ENCODE assay signal across 11 mouse cellular contexts in genomic region chr10:59439508-59439931, GRCm38 (mm10). TPM values are rescaled to one million over a fixed set of nuclear protein-coding genes. Genes with fewer than 3 reads are reported as not detected.
DNase-seq lines count a peak whose midpoint lies in the region; ATAC-seq lines count a peak whose summit lies in the region.
"Had no signal": no experiment of that assay in that cellular context is flagged by ENCODE, and none has a peak within 500 bp of the region (broad histone marks: within the 10 kb centered on the region; RNA-seq: fewer than 3 reads in every experiment).

No protein-coding gene starts in this region.

- H3K9ac ChIP-seq in heart, embryonic 11.5 days (ENCODE audit: low read depth, low read length): no peak overlapping the region
- no peak overlapping the region for H3K9ac ChIP-seq in embryonic facial prominence, embryonic 13.5 days
- no peak overlapping the region for H3K9ac ChIP-seq in lung, embryonic 15.5 days
- H3K9ac ChIP-seq: forebrain, postnatal 0 days; neural tube, embryonic 13.5 days had no signal

- H3K4me1 ChIP-seq in heart, embryonic 11.5 days (ENCODE audit: control insufficient read depth, insufficient read depth, low read length): peaks cover 17% of the 10 kb centered on the region
- peaks cover 20% of the 10 kb centered on the region for H3K4me1 ChIP-seq in embryonic facial prominence, embryonic 13.5 days
- H3K4me1 ChIP-seq in lung, embryonic 15.5 days: peaks cover 41% of the 10 kb centered on the region

- 0 out of 2 replicates have a peak, but pooled peaks cover 2% of the 10 kb centered on the region for H3K27me3 ChIP-seq in heart, embryonic 11.5 days (ENCODE audit: control insufficient read depth, insufficient read depth, low read length)
- no peaks in the 10 kb centered on the region for H3K27me3 ChIP-seq in embryonic facial prominence, embryonic 13.5 days
- H3K27me3 ChIP-seq in lung, embryonic 15.5 days: no peaks in the 10 kb centered on the region
- H3K27me3 ChIP-seq: neural tube, embryonic 13.5 days had no signal

- H3K27ac ChIP-seq in heart, embryonic 11.5 days (ENCODE audit: low read depth, low read length): no peak overlapping the region
- H3K27ac ChIP-seq in embryonic facial prominence, embryonic 13.5 days: peak overlapping the region; percentile 63
- peak overlapping the region; percentile 74 for H3K27ac ChIP-seq in lung, embryonic 15.5 days
- H3K27ac ChIP-seq: neural tube, embryonic 13.5 days had no signal

- intact Hi-C loops in heart, postnatal 10 days (cut with DNase I): no loop called here

- H3K4me3 ChIP-seq in heart, embryonic 11.5 days (ENCODE audit: low read depth, low read length): no peak overlapping the region
- no peak overlapping the region for H3K4me3 ChIP-seq in embryonic facial prominence, embryonic 13.5 days
- no peak overlapping the region for H3K4me3 ChIP-seq in lung, embryonic 15.5 days
- H3K4me3 ChIP-seq: neural tube, embryonic 13.5 days had no signal

- peak; percentile 94 for DNase-seq in heart, adult 11 months
- peak; percentile 76 to 80 for DNase-seq in heart, postnatal 10 days
- DNase-seq in B cell, adult 2 months: no peak
- no peak for DNase-seq in yolk sac, embryonic 10.5 days (ENCODE audit: low spot score)
- DNase-seq: forebrain, postnatal 0 days had no signal

- no peak overlapping the region for H3K4me2 ChIP-seq in heart, embryonic 11.5 days
- 0 out of 2 replicates have a peak overlapping the region, but pooled peaks have one; percentile 5 for H3K4me2 ChIP-seq in embryonic facial prominence, embryonic 13.5 days
- peak overlapping the region; percentile 12; the same call in 1 of the 2 replicates for H3K4me2 ChIP-seq in lung, embryonic 15.5 days
- H3K4me2 ChIP-seq: neural tube, embryonic 13.5 days had no signal

- WGBS in heart, embryonic 11.5 days (ENCODE audit: insufficient replicate concordance): 39% methylated on average over 5 of the region's 5 CpGs
- WGBS in embryonic facial prominence, embryonic 13.5 days: 22% methylated on average over 5 of the region's 5 CpGs
- 23% methylated on average over 5 of the region's 5 CpGs for WGBS in lung, embryonic 15.5 days

- ATAC-seq in heart, embryonic 11.5 days (replicated peaks; ENCODE audit: insufficient number of reproducible peaks, low FRiP score, low TSS enrichment): no peak
- ATAC-seq in embryonic facial prominence, embryonic 13.5 days (ENCODE audit: insufficient number of reproducible peaks, insufficient read depth, low FRiP score, low TSS enrichment, low read depth): no peak
- ATAC-seq in lung, embryonic 15.5 days (ENCODE audit: borderline replicate concordance, extremely low read depth, low FRiP score, low TSS enrichment): no peak; the same call in 1 of the 2 replicates
- ATAC-seq in inflammation-experienced regulatory T-cells, adult 6 months: no peak
- ATAC-seq: forebrain, postnatal 0 days had no signal

- no peaks in the 10 kb centered on the region for H3K9me3 ChIP-seq in heart, embryonic 11.5 days (replicated peaks; ENCODE audit: control insufficient read depth, low read length)
- H3K9me3 ChIP-seq in embryonic facial prominence, embryonic 13.5 days: no peaks in the 10 kb centered on the region
- no peaks in the 10 kb centered on the region for H3K9me3 ChIP-seq in lung, embryonic 15.5 days
- H3K9me3 ChIP-seq: neural tube, embryonic 13.5 days had no signal

- no peaks in the 10 kb centered on the region for H3K36me3 ChIP-seq in heart, embryonic 11.5 days (ENCODE audit: control insufficient read depth, insufficient read depth, low read length)
- no peaks in the 10 kb centered on the region for H3K36me3 ChIP-seq in embryonic facial prominence, embryonic 13.5 days
- no peaks in the 10 kb centered on the region for H3K36me3 ChIP-seq in lung, embryonic 15.5 days
- H3K36me3 ChIP-seq: neural tube, embryonic 13.5 days had no signal

RNA-seq across cellular contexts. Expression of gene Oit3, which starts 2.1 kb away (rescaled TPM):
- polyA plus RNA-seq in heart, embryonic 11.5 days (2014; fragmentation: Nextera tagmentation; extraction: Ambion mirVana): 5.1 and 5.5 TPM in 2 replicates
- 0.67 and 0.80 TPM in 2 replicates for polyA plus RNA-seq in embryonic facial prominence, embryonic 13.5 days (2015; fragmentation: Nextera tagmentation; extraction: Ambion mirVana)
- under 1 TPM; 0.17 to 0.31 TPM for total RNA-seq in heart, postnatal 10 days (2021)
- 2.1 and 2.7 TPM in 2 replicates for polyA plus RNA-seq in lung, embryonic 15.5 days (2015; fragmentation: Nextera tagmentation; extraction: Ambion mirVana)
- polyA plus RNA-seq in inflammation-experienced regulatory T-cells, adult 6 months (2017; shearing (Covaris generic)): not detected

RNA-seq across cellular contexts. Expression of gene Pla2g12b, which starts 36.1 kb away (rescaled TPM):
- polyA plus RNA-seq in heart, embryonic 11.5 days (2014; fragmentation: Nextera tagmentation; extraction: Ambion mirVana): 1.5 and 1.8 TPM in 2 replicates
- 0.65 TPM in 1 of 2 replicates, not detected in the other for polyA plus RNA-seq in embryonic facial prominence, embryonic 13.5 days (2015; fragmentation: Nextera tagmentation; extraction: Ambion mirVana)
- total RNA-seq in heart, postnatal 10 days (2021): not detected
- polyA plus RNA-seq in lung, embryonic 15.5 days (2015; fragmentation: Nextera tagmentation; extraction: Ambion mirVana): 0.14 and 0.60 TPM in 2 replicates
- not detected for polyA plus RNA-seq in inflammation-experienced regulatory T-cells, adult 6 months (2017; shearing (Covaris generic))
- total RNA-seq: forebrain, postnatal 0 days; left cerebral cortex, postnatal 25 days had no signal
- polyA plus RNA-seq: forebrain, postnatal 0 days; neural tube, embryonic 13.5 days had no signal

RNA-seq across cellular contexts. Expression of gene Gm10273, which starts 44.1 kb away (rescaled TPM):
- polyA plus RNA-seq in heart, embryonic 11.5 days (2014; fragmentation: Nextera tagmentation; extraction: Ambion mirVana): 11.3 and 12.2 TPM in 2 replicates
- 2.8 and 15.0 TPM in 2 replicates for polyA plus RNA-seq in embryonic facial prominence, embryonic 13.5 days (2015; fragmentation: Nextera tagmentation; extraction: Ambion mirVana)
- 100 to 1,000 TPM; 125 to 130 TPM for total RNA-seq in heart, postnatal 10 days (2021)
- polyA plus RNA-seq in lung, embryonic 15.5 days (2015; fragmentation: Nextera tagmentation; extraction: Ambion mirVana): 1.8 and 5.7 TPM in 2 replicates
- polyA plus RNA-seq in inflammation-experienced regulatory T-cells, adult 6 months (2017; shearing (Covaris generic)): 10 to 100 TPM; 34.2 to 47.3 (median 42.3) TPM
- polyA plus RNA-seq: neural tube, embryonic 13.5 days had no signal

Comparison
In these comparisons a context has a peak if more than half of its experiments do, and no peak if none do; other contexts are left out.
1. DNase-seq: peak in heart, adult 11 months (single experiment) and heart, postnatal 10 days (2 of 2); none in B cell, adult 2 months (0 of 2) and yolk sac, embryonic 10.5 days (single experiment).